ENCODE assay signal across 35 mouse cellular contexts in genomic region chr7:128025381-128025780, GRCm38 (mm10). TPM values are rescaled to one million over a fixed set of nuclear protein-coding genes. Genes with fewer than 3 reads are reported as not detected.
DNase-seq lines count a peak whose midpoint lies in the region; ATAC-seq and TF ChIP-seq lines count a peak whose summit lies in the region.
"Had no signal": no experiment of that assay in that cellular context is flagged by ENCODE, and none has a peak within 500 bp of the region (broad histone marks: within the 10 kb centered on the region; RNA-seq: fewer than 3 reads in every experiment).

No protein-coding gene starts in this region.

- no peak for TF ChIP-seq EP300 in lung, postnatal 0 days (IDR thresholded peaks at IDR 0.05)

- no peaks in the 10 kb centered on the region for H3K36me3 ChIP-seq in lung, postnatal 0 days (ENCODE audit: insufficient read depth, low read length)
- no peaks in the 10 kb centered on the region for H3K36me3 ChIP-seq in stomach, embryonic 16.5 days (ENCODE audit: control insufficient read depth, insufficient read depth, low read length)
- H3K36me3 ChIP-seq: embryonic facial prominence, embryonic 10.5 days; embryonic facial prominence, embryonic 15.5 days; heart, embryonic 12.5 days; hindbrain, embryonic 15.5 days; intestine, embryonic 15.5 days; liver, embryonic 13.5 days; lung, embryonic 15.5 days; midbrain, embryonic 15.5 days; neural tube, embryonic 13.5 days had no signal

- no peaks in the 10 kb centered on the region for H3K27me3 ChIP-seq in lung, postnatal 0 days (replicated peaks; ENCODE audit: insufficient read depth, low read length)
- no peaks in the 10 kb centered on the region for H3K27me3 ChIP-seq in stomach, embryonic 16.5 days (ENCODE audit: control insufficient read depth, insufficient read depth, low read length)
- H3K27me3 ChIP-seq: embryonic facial prominence, embryonic 15.5 days; heart, embryonic 12.5 days; hindbrain, embryonic 15.5 days; intestine, embryonic 15.5 days; liver, embryonic 13.5 days; lung, embryonic 15.5 days; midbrain, embryonic 15.5 days; neural tube, embryonic 13.5 days had no signal

- no peak for ATAC-seq in lung, postnatal 0 days
- ATAC-seq in megakaryocyte, adult 5-6 weeks (ENCODE audit: poor library complexity, severe bottlenecking), result peak; percentile 88
- ATAC-seq in stomach, embryonic 16.5 days (ENCODE audit: insufficient read depth, low FRiP score), result peak; percentile 17; the same call in 1 of the 2 replicates
- ATAC-seq: forebrain, embryonic 14.5 days; intestine, embryonic 15.5 days; midbrain, embryonic 15.5 days had no signal

- no peak for TF ChIP-seq CTCF in lung, postnatal 0 days (IDR thresholded peaks at IDR 0.05)
- TF ChIP-seq CTCF in lung, adult 2 months (IDR thresholded peaks at IDR 0.05; ENCODE audit: insufficient read depth, low read length), result no peak

- H3K4me2 ChIP-seq in lung, postnatal 0 days (replicated peaks; ENCODE audit: low read depth, low read length), result no peak overlapping the region
- H3K4me2 ChIP-seq in stomach, embryonic 16.5 days (ENCODE audit: low read depth, low read length), result no peak overlapping the region
- H3K4me2 ChIP-seq: embryonic facial prominence, embryonic 15.5 days; heart, embryonic 12.5 days; hindbrain, embryonic 15.5 days; intestine, embryonic 15.5 days; liver, embryonic 13.5 days; lung, embryonic 15.5 days; midbrain, embryonic 15.5 days; neural tube, embryonic 13.5 days had no signal

- H3K9me3 ChIP-seq in lung, postnatal 0 days (ENCODE audit: low read length), result no peaks in the 10 kb centered on the region
- H3K9me3 ChIP-seq in stomach, embryonic 16.5 days (replicated peaks; ENCODE audit: control insufficient read depth, low read length), result no peaks in the 10 kb centered on the region
- H3K9me3 ChIP-seq: embryonic facial prominence, embryonic 10.5 days; embryonic facial prominence, embryonic 15.5 days; heart, embryonic 12.5 days; hindbrain, embryonic 15.5 days; intestine, embryonic 15.5 days; liver, embryonic 13.5 days; lung, embryonic 15.5 days; midbrain, embryonic 15.5 days; neural tube, embryonic 13.5 days had no signal

- no peak for TF ChIP-seq POLR2A in lung, adult 2 months (IDR thresholded peaks at IDR 0.05; ENCODE audit: borderline replicate concordance, extremely low read depth, low read depth, low read length)

- no peak overlapping the region for H3K4me3 ChIP-seq in lung, postnatal 0 days (ENCODE audit: low read depth, low read length)
- H3K4me3 ChIP-seq in lung, adult 2 months (replicated peaks; ENCODE audit: extremely low read depth, low read depth, low read length), result no peak overlapping the region
- H3K4me3 ChIP-seq in stomach, embryonic 16.5 days (replicated peaks; ENCODE audit: low read length), result no peak overlapping the region
- H3K4me3 ChIP-seq: embryonic facial prominence, embryonic 10.5 days; embryonic facial prominence, embryonic 15.5 days; heart, adult 2 months; heart, embryonic 12.5 days; hindbrain, embryonic 15.5 days; intestine, embryonic 15.5 days; liver, embryonic 13.5 days; lung, embryonic 15.5 days; midbrain, embryonic 15.5 days; neural tube, embryonic 13.5 days had no signal

- WGBS in lung, postnatal 0 days, result 68% methylated on average over 4 of the region's 4 CpGs
- 63% methylated on average over 4 of the region's 4 CpGs for WGBS in lung, adult 2 months
- 70% methylated on average over 4 of the region's 4 CpGs for WGBS in stomach, embryonic 16.5 days

- peak; percentile 24 for DNase-seq in lung, postnatal 0 days (ENCODE audit: low spot score)
- no peak for DNase-seq in lung, adult 2 months
- peak; percentile 70 for DNase-seq in NIH3T3 (ENCODE audit: low read depth)
- DNase-seq in thymus, postnatal 14 days, result no peak
- DNase-seq in heart, postnatal 4 days, result no peak
- no peak for DNase-seq in T-cell, adult 2 months (ENCODE audit: low spot score)
- DNase-seq: adrenal gland, adult 8-10 months; cerebellum, adult 8-10 months; cerebellum, postnatal 25 days; gastrocnemius, postnatal 25 days; heart, adult 2 months; kidney, adult 8-10 months; layer of hippocampus, postnatal 36 days; left cerebral cortex, postnatal 4 days; liver, embryonic 13.5 days; lung, postnatal 4 days; retina, postnatal 1 day; right cerebral cortex, postnatal 14 days; thymus, postnatal 4 days had no signal

- no peak overlapping the region for H3K9ac ChIP-seq in lung, postnatal 0 days (replicated peaks; ENCODE audit: low read depth)
- no peak overlapping the region for H3K9ac ChIP-seq in stomach, embryonic 16.5 days (ENCODE audit: low read length)
- H3K9ac ChIP-seq: embryonic facial prominence, embryonic 15.5 days; heart, embryonic 12.5 days; hindbrain, embryonic 15.5 days; intestine, embryonic 15.5 days; liver, embryonic 13.5 days; lung, embryonic 15.5 days; midbrain, embryonic 15.5 days; neural tube, embryonic 13.5 days had no signal

- no peak overlapping the region for H3K27ac ChIP-seq in lung, postnatal 0 days (ENCODE audit: low read length)
- no peak overlapping the region for H3K27ac ChIP-seq in stomach, embryonic 16.5 days (ENCODE audit: low read length)
- H3K27ac ChIP-seq: embryonic facial prominence, embryonic 10.5 days; embryonic facial prominence, embryonic 15.5 days; heart, adult 2 months; hindbrain, embryonic 15.5 days; intestine, embryonic 15.5 days; kidney, postnatal 0 days; liver, embryonic 13.5 days; lung, embryonic 15.5 days; midbrain, embryonic 15.5 days; neural tube, embryonic 13.5 days had no signal

- H3K4me1 ChIP-seq in lung, postnatal 0 days (ENCODE audit: insufficient read depth, low read depth, low read length), result no peaks in the 10 kb centered on the region
- no peaks in the 10 kb centered on the region for H3K4me1 ChIP-seq in lung, adult 2 months (ENCODE audit: control insufficient read depth, insufficient read depth, low read length)
- H3K4me1 ChIP-seq in stomach, embryonic 16.5 days (ENCODE audit: control insufficient read depth, insufficient read depth, low read length), result no peaks in the 10 kb centered on the region
- H3K4me1 ChIP-seq: embryonic facial prominence, embryonic 10.5 days; embryonic facial prominence, embryonic 15.5 days; heart, embryonic 12.5 days; hindbrain, embryonic 15.5 days; intestine, embryonic 15.5 days; liver, embryonic 13.5 days; lung, embryonic 15.5 days; midbrain, embryonic 15.5 days; neural tube, embryonic 13.5 days had no signal

RNA-seq across cellular contexts. Expression of gene Trim72, which starts 21.6 kb away (rescaled TPM):
- 0.14 and 0.19 TPM in 2 replicates for polyA plus RNA-seq in lung, postnatal 0 days (2015; fragmentation: Nextera tagmentation; extraction: Ambion mirVana)
- polyA plus RNA-seq in lung, adult 2 months (2012; rRNA removed), result 5.1 and 15.4 TPM in 2 replicates
- not detected in 2 replicates for total RNA-seq in megakaryocyte, adult 5-6 weeks (2015)
- total RNA-seq in megakaryocyte, adult 5-6 weeks (2017), result not detected in 2 replicates
- 0.39 and 1.9 TPM in 2 replicates for polyA plus RNA-seq in stomach, embryonic 16.5 days (2015; fragmentation: Nextera tagmentation; extraction: Ambion mirVana)
- 10 to 100 TPM; 66.9 to 69.8 TPM for total RNA-seq in heart, postnatal 4 days (2021)
- total RNA-seq: hematopoietic stem cell, adult 5-6 weeks had no signal
- polyA plus RNA-seq: embryonic facial prominence, embryonic 10.5 days; forebrain, embryonic 14.5 days; hindbrain, embryonic 15.5 days; liver, embryonic 13.5 days; neural tube, embryonic 13.5 days had no signal

RNA-seq across cellular contexts. Expression of gene Pycard, which starts 31.7 kb away (rescaled TPM):
- polyA plus RNA-seq in lung, postnatal 0 days (2015; fragmentation: Nextera tagmentation; extraction: Ambion mirVana), result 33.7 and 35.3 TPM in 2 replicates
- 28.0 and 66.7 TPM in 2 replicates for polyA plus RNA-seq in lung, adult 2 months (2012; rRNA removed)
- total RNA-seq in megakaryocyte, adult 5-6 weeks (2015), result 251 and 323 TPM in 2 replicates
- total RNA-seq in megakaryocyte, adult 5-6 weeks (2017), result 48.0 and 56.5 TPM in 2 replicates
- 179 and 188 TPM in 2 replicates for polyA plus RNA-seq in stomach, embryonic 16.5 days (2015; fragmentation: Nextera tagmentation; extraction: Ambion mirVana)
- total RNA-seq in heart, postnatal 4 days (2021), result 10 to 100 TPM; 28.1 to 31.9 TPM

RNA-seq across cellular contexts. Expression of gene Itgam, which starts 37.1 kb away (rescaled TPM):
- polyA plus RNA-seq in lung, postnatal 0 days (2015; fragmentation: Nextera tagmentation; extraction: Ambion mirVana), result 2.2 and 2.3 TPM in 2 replicates
- polyA plus RNA-seq in lung, adult 2 months (2012; rRNA removed), result 25.2 and 27.6 TPM in 2 replicates
- total RNA-seq in megakaryocyte, adult 5-6 weeks (2015), result 209 and 227 TPM in 2 replicates
- 286 and 332 TPM in 2 replicates for total RNA-seq in megakaryocyte, adult 5-6 weeks (2017)
- polyA plus RNA-seq in stomach, embryonic 16.5 days (2015; fragmentation: Nextera tagmentation; extraction: Ambion mirVana), result 4.1 and 4.3 TPM in 2 replicates
- total RNA-seq in heart, postnatal 4 days (2021), result 1 to 10 TPM; 1.8 to 2.5 TPM

RNA-seq across cellular contexts. Expression of gene Gm49368, which starts 37.1 kb away (rescaled TPM):
- polyA plus RNA-seq in lung, postnatal 0 days (2015; fragmentation: Nextera tagmentation; extraction: Ambion mirVana), result 0.32 TPM in 1 of 2 replicates, not detected in the other
- polyA plus RNA-seq in lung, adult 2 months (2012; rRNA removed), result 0.07 and 0.12 TPM in 2 replicates
- 9.8 and 11.2 TPM in 2 replicates for total RNA-seq in megakaryocyte, adult 5-6 weeks (2015)
- total RNA-seq in megakaryocyte, adult 5-6 weeks (2017), result 0.81 and 2.3 TPM in 2 replicates
- 0.04 TPM in 1 of 2 replicates, not detected in the other for polyA plus RNA-seq in stomach, embryonic 16.5 days (2015; fragmentation: Nextera tagmentation; extraction: Ambion mirVana)
- not detected for total RNA-seq in heart, postnatal 4 days (2021)
- total RNA-seq: gastrocnemius, adult 18-20 months; gastrocnemius, postnatal 25 days; hematopoietic stem cell, adult 5-6 weeks; layer of hippocampus, postnatal 36 days; left cerebral cortex, postnatal 4 days had no signal
- polyA plus RNA-seq: embryonic facial prominence, embryonic 10.5 days; embryonic facial prominence, embryonic 15.5 days; forebrain, embryonic 14.5 days; heart, adult 2 months; heart, embryonic 12.5 days; heart, postnatal 0 days; hindbrain, embryonic 15.5 days; intestine, embryonic 15.5 days; kidney, postnatal 0 days; liver, embryonic 13.5 days; lung, embryonic 15.5 days; midbrain, embryonic 15.5 days; neural tube, embryonic 13.5 days; stomach, embryonic 14.5 days had no signal

RNA-seq across cellular contexts. Expression of gene Fus, which starts 58.1 kb away (rescaled TPM):
- 139 and 147 TPM in 2 replicates for polyA plus RNA-seq in lung, postnatal 0 days (2015; fragmentation: Nextera tagmentation; extraction: Ambion mirVana)
- 221 and 299 TPM in 2 replicates for polyA plus RNA-seq in lung, adult 2 months (2012; rRNA removed)
- total RNA-seq in megakaryocyte, adult 5-6 weeks (2015), result 106 and 143 TPM in 2 replicates
- total RNA-seq in megakaryocyte, adult 5-6 weeks (2017), result 31.4 and 61.8 TPM in 2 replicates
- polyA plus RNA-seq in stomach, embryonic 16.5 days (2015; fragmentation: Nextera tagmentation; extraction: Ambion mirVana), result 204 and 234 TPM in 2 replicates
- 100 to 1,000 TPM; 402 to 429 TPM for total RNA-seq in heart, postnatal 4 days (2021)

Comparison
In these comparisons a context has a peak if more than half of its experiments do, and no peak if none do; other contexts are left out.
1. DNase-seq: peak in lung, postnatal 0 days (single experiment) and NIH3T3 (single experiment); none in lung, adult 2 months (single experiment), thymus, postnatal 14 days (single experiment), heart, postnatal 4 days (single experiment) and T-cell, adult 2 months (single experiment).